Mouse (Mus musculus): Measurements from ENCODE around the gene Cyp2d9. TPM values are rescaled to one million over a fixed set of nuclear protein-coding genes. Genes with fewer than 3 reads are reported as not detected.

The Cyp2d9 gene
- polyA plus RNA-seq (2014; fragmentation: Illumina TruSeq; extraction: RNeasy Lipid Tissue Mini Kit (QIAGEN cat#74804); ENCODE audit: low read depth, low replicate concordance), result not detected

DNA sequence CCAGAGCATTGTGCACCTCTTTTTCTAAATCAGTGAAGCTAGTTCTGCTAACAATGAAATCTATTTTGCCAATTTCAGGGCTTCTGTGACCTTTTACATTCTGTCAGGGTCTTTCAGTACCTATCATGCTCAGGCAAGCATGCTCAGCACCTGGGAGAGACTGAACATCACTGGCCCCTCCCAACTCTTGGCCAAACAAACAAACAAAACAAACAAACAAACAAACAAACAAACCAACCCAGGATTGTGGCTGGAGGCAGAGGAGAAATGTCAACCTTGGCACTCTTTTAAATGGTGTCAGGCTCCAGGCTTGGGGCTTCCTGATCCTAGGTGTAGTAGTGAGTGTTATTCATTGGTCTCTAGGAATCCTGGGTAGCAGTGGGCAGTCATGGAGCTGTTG, at the start of gene Cyp2d9:
Gene Cyp2d9 (plus strand): TSS at position 301 of the 400 bp plus-strand sequence.

GRCm38 (mm10) chr15:82393922-82394321, 39.3 kb upstream of the Cyp2d9 start, which contains the start of gene Cyp2d11:
Gene Cyp2d11 (minus strand): TSS chr15:82394022.

GRCm38 (mm10) chr15:82406981-82407380, 26.3 kb upstream of the Cyp2d9 start, which contains the start of gene Cyp2d10:
Gene Cyp2d10 (minus strand): TSS chr15:82407195.

Other genes with a start within 250 kb of the Cyp2d9 start
- not detected for gene Shisa8, start 220.6 kb upstream of the Cyp2d9 start, polyA plus RNA-seq (2014; fragmentation: Illumina TruSeq; extraction: RNeasy Lipid Tissue Mini Kit (QIAGEN cat#74804); ENCODE audit: low read depth, low replicate concordance)
- not detected for gene Tnfrsf13c, start 209.1 kb upstream of the Cyp2d9 start, polyA plus RNA-seq (2014; fragmentation: Illumina TruSeq; extraction: RNeasy Lipid Tissue Mini Kit (QIAGEN cat#74804); ENCODE audit: low read depth, low replicate concordance)
- not detected for gene Cenpm, start 188.7 kb upstream of the Cyp2d9 start, polyA plus RNA-seq (2014; fragmentation: Illumina TruSeq; extraction: RNeasy Lipid Tissue Mini Kit (QIAGEN cat#74804); ENCODE audit: low read depth, low replicate concordance)
- gene 1500009C09Rik, start 181.0 kb upstream of the Cyp2d9 start, polyA plus RNA-seq (2014; fragmentation: Illumina TruSeq; extraction: RNeasy Lipid Tissue Mini Kit (QIAGEN cat#74804); ENCODE audit: low read depth, low replicate concordance), result not detected
- gene Sept3, start 158.5 kb upstream of the Cyp2d9 start, polyA plus RNA-seq (2014; fragmentation: Illumina TruSeq; extraction: RNeasy Lipid Tissue Mini Kit (QIAGEN cat#74804); ENCODE audit: low read depth, low replicate concordance), result 2.0 TPM
- gene Wbp2nl, start 134.5 kb upstream of the Cyp2d9 start, polyA plus RNA-seq (2014; fragmentation: Illumina TruSeq; extraction: RNeasy Lipid Tissue Mini Kit (QIAGEN cat#74804); ENCODE audit: low read depth, low replicate concordance), result not detected
- 15.0 TPM for gene Naga, start 94.5 kb upstream of the Cyp2d9 start, polyA plus RNA-seq (2014; fragmentation: Illumina TruSeq; extraction: RNeasy Lipid Tissue Mini Kit (QIAGEN cat#74804); ENCODE audit: low read depth, low replicate concordance)
- gene Pheta2, start 94.5 kb upstream of the Cyp2d9 start, polyA plus RNA-seq (2014; fragmentation: Illumina TruSeq; extraction: RNeasy Lipid Tissue Mini Kit (QIAGEN cat#74804); ENCODE audit: low read depth, low replicate concordance), result not detected
- 42.5 TPM for gene Smdt1, start 94.5 kb upstream of the Cyp2d9 start, polyA plus RNA-seq (2014; fragmentation: Illumina TruSeq; extraction: RNeasy Lipid Tissue Mini Kit (QIAGEN cat#74804); ENCODE audit: low read depth, low replicate concordance)
- gene Ndufa6, start 79.1 kb upstream of the Cyp2d9 start, polyA plus RNA-seq (2014; fragmentation: Illumina TruSeq; extraction: RNeasy Lipid Tissue Mini Kit (QIAGEN cat#74804); ENCODE audit: low read depth, low replicate concordance), result 353 TPM
- 18.1 TPM for gene Cyp2d22, start 53.2 kb upstream of the Cyp2d9 start, polyA plus RNA-seq (2014; fragmentation: Illumina TruSeq; extraction: RNeasy Lipid Tissue Mini Kit (QIAGEN cat#74804); ENCODE audit: low read depth, low replicate concordance)
- gene Cyp2d11, start 39.4 kb upstream of the Cyp2d9 start, polyA plus RNA-seq (2014; fragmentation: Illumina TruSeq; extraction: RNeasy Lipid Tissue Mini Kit (QIAGEN cat#74804); ENCODE audit: low read depth, low replicate concordance), result not detected
- not detected for gene Cyp2d10, start 26.2 kb upstream of the Cyp2d9 start, polyA plus RNA-seq (2014; fragmentation: Illumina TruSeq; extraction: RNeasy Lipid Tissue Mini Kit (QIAGEN cat#74804); ENCODE audit: low read depth, low replicate concordance)
- not detected for gene Cyp2d12, start 121.6 kb downstream of the Cyp2d9 start, polyA plus RNA-seq (2014; fragmentation: Illumina TruSeq; extraction: RNeasy Lipid Tissue Mini Kit (QIAGEN cat#74804); ENCODE audit: low read depth, low replicate concordance)
- not detected for gene Cyp2d34, start 187.5 kb downstream of the Cyp2d9 start, polyA plus RNA-seq (2014; fragmentation: Illumina TruSeq; extraction: RNeasy Lipid Tissue Mini Kit (QIAGEN cat#74804); ENCODE audit: low read depth, low replicate concordance)